Mouse (Mus musculus) hematopoietic stem cell, adult 5-6 weeks (primary cell): ENCODE data around the gene Clpp. TPM values are rescaled to one million over a fixed set of nuclear protein-coding genes. Genes with fewer than 3 reads are reported as not detected.
A peak's percentile ranks its signal among the peaks of the same experiment; 100 is the strongest.

Source experiments
- ATAC-seq, 2 experiments: fragments of 125-278 bp in 1 of 2; replicated peaks in 1 of 2; 2 replicates each; pipeline ENCODE4 v1.8.0; 2016 to 2017; ENCODE audit warnings: inconsistent platforms in 2 of 2, mild to moderate bottlenecking in 2 of 2, moderate number of reproducible peaks in 2 of 2, low read depth in 1 of 2, moderate TSS enrichment in 1 of 2; ENCODE audit not compliant: low FRiP score in 2 of 2, poor library complexity in 2 of 2, severe bottlenecking in 2 of 2, insufficient read depth in 1 of 2, low TSS enrichment in 1 of 2
- total RNA-seq: library from RNA; stranded (forward); fragments of 172-1452, 232-1000 nt; gene quantifications from 2 replicates; pipeline ENCODE4 v1.2.3, GENCODE M21; 2017

Gene Clpp
- total RNA-seq, 1 experiment from 2014 or later: 66.4 TPM

DNA sequence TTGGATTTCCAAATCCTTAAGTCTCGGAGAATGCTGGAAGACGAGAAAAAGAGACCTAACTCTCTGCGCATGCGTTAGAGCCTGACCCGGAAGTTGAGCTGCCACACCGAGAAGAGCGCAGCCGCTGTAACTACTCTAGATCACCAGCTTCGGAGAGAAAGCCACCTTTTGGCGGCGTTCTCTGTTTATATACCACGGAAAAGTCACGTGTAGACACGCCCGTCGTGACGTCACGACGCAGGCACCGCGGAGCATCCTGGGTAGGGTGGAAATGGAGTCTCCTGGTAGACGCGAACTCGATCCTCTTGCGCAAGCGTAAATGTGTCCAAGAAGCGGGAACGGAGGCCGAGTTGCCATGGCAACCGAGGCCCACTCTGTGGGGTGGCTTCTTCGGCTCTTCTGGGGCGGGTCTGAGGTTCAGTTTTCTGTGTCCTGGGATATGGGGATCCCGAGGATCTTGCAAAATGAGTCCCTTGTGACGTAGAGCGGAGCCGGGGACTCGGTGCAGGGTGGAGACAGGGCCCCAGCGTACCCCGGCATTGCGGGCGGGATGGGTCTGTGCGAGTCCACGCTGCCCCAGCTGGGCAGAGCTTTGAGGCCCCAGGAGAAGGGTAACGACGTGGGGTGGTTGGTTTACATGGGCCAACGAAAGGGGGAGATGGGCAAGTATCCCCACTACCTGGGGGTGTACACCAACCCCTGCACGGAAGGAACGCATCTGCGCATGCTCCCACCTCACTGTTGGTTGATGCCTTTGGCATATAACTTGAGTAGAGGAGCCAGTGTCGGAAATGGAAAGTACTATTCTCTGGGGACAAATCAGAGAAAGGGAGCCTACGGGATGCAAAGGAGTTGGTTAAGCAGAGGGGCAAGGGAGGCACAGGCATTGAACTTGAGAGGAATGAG, 21.4 kb downstream of the Clpp start, which contains the start of the genes Gtf2f1 and Gm17949:
Gene Gtf2f1 (minus strand): TSS at position 53 of the 906 bp plus-strand sequence.
Gene Gm17949 (plus strand): TSS at position 234 of the 906 bp plus-strand sequence.
- peak; percentile 87 to 89 for ATAC-seq

DNA sequence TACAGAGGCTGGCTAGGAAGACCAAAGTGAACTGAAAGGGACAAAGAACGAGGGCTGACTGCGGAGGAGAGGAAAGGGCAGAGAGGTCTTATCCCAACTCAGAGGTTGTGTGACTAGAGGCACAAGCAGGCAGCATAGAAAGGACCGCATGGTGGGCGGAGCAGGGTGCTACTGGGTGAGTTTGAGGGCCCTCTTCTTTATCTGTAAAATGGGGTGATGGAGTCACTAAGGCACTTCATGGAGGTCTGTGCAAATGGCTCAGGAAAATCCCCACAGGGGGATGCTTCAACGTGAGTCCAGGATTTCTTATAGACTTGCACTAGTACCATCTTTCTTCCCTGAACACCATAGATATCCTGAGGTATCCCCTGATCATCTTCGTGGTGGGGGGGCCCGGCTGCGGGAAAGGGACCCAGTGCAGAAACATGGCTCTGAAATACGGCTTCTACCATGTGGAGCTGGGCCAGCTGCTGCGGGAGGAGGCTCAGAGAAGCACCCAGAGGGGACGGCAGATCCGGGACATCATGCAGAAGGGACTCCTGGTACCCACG, 22.2 kb downstream of the Clpp start:
- no peak for ATAC-seq

DNA sequence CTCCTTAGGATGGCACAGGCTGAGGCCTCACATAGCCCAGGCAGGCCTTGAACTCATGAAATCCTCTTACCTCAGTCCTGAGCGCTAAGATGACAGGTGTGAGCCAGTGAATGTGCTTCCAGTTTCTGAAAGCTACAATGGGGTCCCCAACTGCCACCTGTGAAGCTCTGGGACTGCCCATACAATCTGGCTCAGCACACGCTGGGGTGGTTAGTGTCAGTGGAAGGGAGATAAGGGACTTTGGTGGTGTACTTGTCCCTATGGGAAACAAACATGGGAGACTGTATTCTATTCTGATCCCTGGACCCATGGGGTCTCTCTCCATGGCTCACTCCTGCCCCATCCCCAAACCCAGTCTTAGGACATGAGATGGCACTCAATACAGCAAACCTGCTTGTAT, 29.6 kb downstream of the Clpp start:
- ATAC-seq: peak in 1 of 2 experiments; percentile 18; a peak in 1 of 4 replicates

DNA sequence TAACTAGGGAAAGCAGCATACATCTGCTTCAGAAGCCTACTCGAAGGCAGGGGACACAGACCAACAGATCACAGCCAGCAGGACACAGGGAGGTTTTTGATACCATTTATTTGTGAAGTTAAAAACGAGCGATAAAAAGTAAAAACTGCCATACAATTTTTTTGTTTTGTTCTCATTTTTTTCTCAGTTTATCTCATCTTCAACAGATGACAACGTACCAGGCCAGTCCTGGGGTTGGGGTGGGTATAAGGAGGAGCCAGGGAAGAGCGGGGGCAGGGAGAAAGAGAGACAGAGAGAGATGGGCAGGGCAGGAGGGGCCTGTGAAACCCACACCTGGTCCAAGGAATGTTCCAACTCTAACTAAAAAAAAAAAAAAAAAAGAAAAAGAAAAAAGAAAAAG, 30.9 kb downstream of the Clpp start:
- no peak for ATAC-seq

DNA sequence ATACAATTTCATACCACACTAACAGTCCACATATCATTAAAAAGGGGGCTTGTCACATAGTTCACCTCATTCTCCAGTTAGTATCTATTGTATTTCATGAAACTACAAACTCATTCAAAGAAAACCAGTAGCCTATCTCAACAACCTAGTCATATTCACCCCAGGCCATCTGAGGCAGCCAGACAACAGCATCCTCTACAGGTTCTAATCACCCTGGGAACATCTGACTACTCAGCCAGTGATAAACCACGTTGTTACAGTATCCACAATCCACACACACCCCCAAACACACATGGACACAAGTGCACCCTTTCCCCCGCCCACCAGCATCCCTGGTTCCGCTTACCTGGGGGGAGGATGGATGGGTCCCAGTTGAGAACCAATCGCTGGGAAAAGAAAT, 37.4 kb downstream of the Clpp start:
- ATAC-seq: no peak

DNA sequence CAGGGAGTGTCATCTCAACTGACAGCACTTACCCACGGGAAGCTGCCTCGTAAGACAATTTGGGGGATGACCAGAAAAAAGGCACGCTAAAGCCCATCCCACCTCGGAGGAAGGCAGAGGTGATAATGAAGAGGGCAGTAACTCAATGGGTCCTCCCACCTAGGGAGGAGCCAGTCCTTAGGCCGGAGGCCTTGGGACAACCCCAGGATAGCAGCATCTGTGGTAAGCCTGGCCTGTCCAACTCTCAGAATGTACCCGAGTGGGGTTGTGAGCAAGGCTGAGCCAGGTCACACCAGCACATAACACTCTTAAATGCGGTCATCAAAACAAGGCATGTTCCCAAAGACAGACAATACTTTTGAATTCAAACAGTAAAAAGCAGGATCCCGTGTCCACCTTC, 39.6 kb downstream of the Clpp start:
- no peak for ATAC-seq

DNA sequence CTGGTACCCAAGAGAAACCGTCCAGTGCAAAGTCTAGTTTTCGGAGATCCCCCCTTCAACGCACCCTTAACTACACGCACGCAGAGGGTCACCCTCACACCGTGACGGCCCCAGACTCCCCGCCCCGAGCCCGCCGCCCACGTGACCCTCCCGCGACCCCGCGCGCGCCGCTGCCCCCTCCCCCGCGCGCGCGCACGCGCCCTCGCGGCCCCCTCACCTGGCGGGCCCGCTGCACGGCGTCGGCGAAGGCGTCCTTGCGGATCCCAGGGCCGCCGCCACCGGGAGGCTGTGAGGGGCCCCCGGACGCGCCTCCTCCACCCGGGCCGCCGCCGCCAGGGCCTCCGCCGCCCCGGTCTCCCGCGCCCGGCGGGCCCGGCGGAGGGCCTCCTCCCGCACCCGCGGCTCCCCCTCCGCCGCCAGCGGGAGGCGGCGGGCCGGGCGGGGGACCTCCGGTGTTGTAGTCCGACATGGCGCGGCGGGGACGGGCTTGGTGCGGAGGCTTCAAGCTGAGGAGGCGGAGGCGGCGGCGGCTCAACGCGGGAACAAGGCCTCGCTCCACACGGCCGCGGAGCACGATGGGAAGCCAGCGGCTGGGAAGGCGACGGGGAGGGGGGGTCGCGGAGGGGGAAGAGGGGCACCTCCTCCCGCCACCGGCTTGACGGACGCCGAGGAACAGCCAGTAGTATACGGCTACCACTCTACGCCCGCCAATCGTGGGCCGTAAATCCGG, 41.0 kb downstream of the Clpp start, which contains the start of gene Khsrp:
Gene Khsrp (minus strand): TSS at position 592 of the 730 bp plus-strand sequence.
- ATAC-seq: no peak

DNA sequence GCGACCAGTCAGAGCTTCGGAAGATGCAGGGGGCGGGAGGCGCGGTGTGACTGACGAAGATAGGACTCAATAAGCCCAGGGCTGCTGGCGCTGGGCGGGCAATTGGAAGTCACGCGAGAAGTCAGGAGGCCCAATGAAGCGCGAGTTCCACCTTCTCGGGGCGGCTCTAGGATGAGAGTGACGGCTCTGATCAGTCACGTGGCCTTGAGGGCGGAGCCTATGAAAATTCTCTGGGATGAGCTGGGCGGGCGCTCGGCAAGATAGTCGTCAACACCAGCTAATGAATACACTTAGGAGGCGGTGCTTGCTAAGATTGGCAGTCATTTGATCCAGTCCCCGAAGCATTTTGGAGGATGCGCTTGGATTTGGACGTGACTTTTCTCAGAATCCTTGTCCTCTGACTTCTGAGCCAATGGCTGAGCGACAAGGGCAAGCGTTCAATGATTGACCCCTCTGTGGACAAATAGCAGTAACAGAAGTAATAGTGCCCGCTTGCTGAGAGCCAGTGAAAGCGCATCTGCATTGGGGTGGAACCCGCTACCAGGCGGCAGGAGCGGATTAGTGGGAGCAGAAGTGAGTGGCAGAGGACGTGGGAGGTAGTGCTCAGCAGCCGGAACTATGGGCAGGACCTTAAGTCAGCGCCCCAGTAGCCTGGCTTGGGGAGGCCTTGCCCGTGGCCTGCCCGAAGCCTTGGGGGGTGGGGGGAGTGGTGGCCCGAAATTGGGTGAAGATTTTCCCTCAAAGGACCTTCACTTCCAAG, 41.7 kb downstream of the Clpp start:
- ATAC-seq: peak; percentile 89

DNA sequence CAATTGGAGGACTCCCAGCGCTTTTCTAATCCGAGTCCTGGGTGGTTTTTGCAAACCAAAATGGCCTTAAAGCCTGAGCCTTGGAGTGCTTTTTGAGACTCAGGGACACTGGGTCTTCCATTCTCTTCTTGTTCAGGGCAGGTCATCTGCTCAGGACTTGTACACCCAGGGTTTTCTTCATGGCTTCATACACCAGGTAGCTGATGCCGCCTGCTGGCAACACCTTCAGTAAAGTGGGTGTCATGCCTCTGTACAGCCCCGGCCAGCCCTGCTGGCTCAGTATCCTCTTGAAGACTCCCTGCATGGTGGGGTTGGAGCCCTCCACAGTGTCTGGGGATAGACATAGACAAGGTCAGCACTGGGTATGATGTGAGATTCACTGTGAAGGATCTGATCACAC, 42.7 kb downstream of the Clpp start:
- no peak for ATAC-seq

DNA sequence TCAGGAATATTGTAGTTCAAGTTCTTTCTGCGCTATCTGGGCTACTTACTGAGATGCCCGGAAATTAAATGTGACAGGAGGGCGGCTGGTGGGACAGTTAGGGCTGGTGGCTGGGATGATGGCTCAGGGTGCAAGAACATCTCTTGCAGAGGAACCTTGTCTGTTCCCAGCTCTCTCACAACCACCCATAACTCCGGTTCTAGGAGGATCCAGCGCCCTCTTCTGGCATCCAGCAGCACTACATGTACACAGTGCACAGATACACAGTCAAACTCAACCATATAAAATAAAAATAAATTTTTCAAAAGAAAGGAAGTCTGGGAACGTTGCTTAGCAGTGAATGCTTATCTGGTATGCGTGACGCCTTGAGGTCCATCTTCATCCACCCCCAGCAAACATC, 48.9 kb downstream of the Clpp start:
- ATAC-seq: no peak; a peak in 1 of 4 replicates

DNA sequence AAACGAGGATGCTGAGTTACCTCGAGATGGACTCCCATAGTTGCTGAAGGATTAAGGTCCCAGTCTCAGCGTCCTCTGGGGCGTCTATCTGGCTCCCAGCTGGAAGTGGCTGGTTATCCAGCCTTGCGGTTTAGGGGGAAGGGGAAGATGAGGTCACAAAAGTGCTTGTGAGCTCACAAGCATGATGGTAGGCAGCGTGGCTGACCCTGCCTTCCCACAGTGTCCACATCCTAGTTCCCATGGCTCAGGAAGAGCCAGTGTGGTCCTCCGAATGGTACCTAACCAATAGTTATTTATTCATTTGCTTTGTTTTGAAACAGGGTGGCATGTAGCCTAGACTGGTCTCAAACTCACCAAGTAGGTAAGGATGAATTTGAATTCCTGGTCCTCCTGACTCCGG, 51.4 kb downstream of the Clpp start, which contains the start of gene Slc25a41:
Gene Slc25a41 (minus strand): TSS at position 101 of the 400 bp plus-strand sequence.
- no peak for ATAC-seq

Other genes with a start within 250 kb of the Clpp start
- not detected in 2 replicates for gene Nrtn, start 232.8 kb upstream of the Clpp start, total RNA-seq
- gene Dus3l, start 225.5 kb upstream of the Clpp start, total RNA-seq: 21.0 and 26.2 TPM in 2 replicates
- 1.4 TPM in 1 of 2 replicates, not detected in the other for gene Prr22, start 220.1 kb upstream of the Clpp start, total RNA-seq
- 5.0 and 5.1 TPM in 2 replicates for gene Rfx2, start 159.3 kb upstream of the Clpp start, total RNA-seq
- gene Acsbg2, start 115.9 kb upstream of the Clpp start, total RNA-seq: not detected in 2 replicates
- gene 1700061G19Rik, start 114.8 kb upstream of the Clpp start, total RNA-seq: 0.44 TPM in 1 of 2 replicates, not detected in the other
- 15.3 and 19.3 TPM in 2 replicates for gene Mllt1, start 54.9 kb upstream of the Clpp start, total RNA-seq
- gene Acer1, start 8.2 kb upstream of the Clpp start, total RNA-seq: not detected in 2 replicates
- 13.2 and 18.7 TPM in 2 replicates for gene Alkbh7, start 7.0 kb downstream of the Clpp start, total RNA-seq
- gene Pspn, start 9.7 kb downstream of the Clpp start, total RNA-seq: not detected in 2 replicates
- 89.5 and 124 TPM in 2 replicates for gene Gtf2f1, start 21.0 kb downstream of the Clpp start, total RNA-seq
- 0.56 TPM in 1 of 2 replicates, not detected in the other for gene Gm17949, start 21.2 kb downstream of the Clpp start, total RNA-seq
- 67.1 and 94.5 TPM in 2 replicates for gene Khsrp, start 41.2 kb downstream of the Clpp start, total RNA-seq
- not detected in 2 replicates for gene Slc25a41, start 51.3 kb downstream of the Clpp start, total RNA-seq
- gene Crb3, start 68.8 kb downstream of the Clpp start, total RNA-seq: 0.56 TPM in 1 of 2 replicates, not detected in the other
- gene Slc25a23, start 69.6 kb downstream of the Clpp start, total RNA-seq: 5.1 and 9.7 TPM in 2 replicates
- 21.1 and 24.2 TPM in 2 replicates for gene Dennd1c, start 88.2 kb downstream of the Clpp start, total RNA-seq
- 0.30 TPM in 1 of 2 replicates, not detected in the other for gene Tubb4a, start 97.5 kb downstream of the Clpp start, total RNA-seq
- 2.5 and 2.8 TPM in 2 replicates for gene Tnfsf9, start 115.0 kb downstream of the Clpp start, total RNA-seq
- 0.75 TPM in 1 of 2 replicates, not detected in the other for gene Cd70, start 159.5 kb downstream of the Clpp start, total RNA-seq
- 12.3 and 13.3 TPM in 2 replicates for gene Tnfsf14, start 203.9 kb downstream of the Clpp start, total RNA-seq
- gene C3, start 237.8 kb downstream of the Clpp start, total RNA-seq: 28.0 and 125 TPM in 2 replicates